Mouse (Mus musculus) limb, embryonic 14.5 days (tissue): ENCODE measurements around the gene Scaf4. TPM values are rescaled to one million over a fixed set of nuclear protein-coding genes. Genes with fewer than 3 reads are reported as not detected.

Experiments used
- ATAC-seq: fragments of 200-750 bp; cut with Nextera tagmentation; 2 replicates; pipeline ENCODE4 v1.8.0; 2017; ENCODE audit warnings: low read depth, moderate number of reproducible peaks, moderate TSS enrichment; ENCODE audit not compliant: low FRiP score
- DNase-seq: peaks from one replicate; pipeline ENCODE4 v3.0.0-alpha.2; 2015; ENCODE audit warnings: low spot score
- H3K27ac ChIP-seq: fragments of 300-500 bp; sonication (generic); replicated peaks from 2 replicates; pipeline ENCODE4 v1.5.1; 2014; ENCODE audit warnings: low read depth, mild to moderate bottlenecking, low read length, moderate library complexity, mixed read lengths
- H3K27me3 ChIP-seq: fragments of 300-500 bp; sonication (generic); 2 replicates; pipeline ENCODE4 v1.6.1; 2014; ENCODE audit warnings: low read length, mixed read lengths; ENCODE audit not compliant: control insufficient read depth, insufficient read depth
- H3K36me3 ChIP-seq: fragments of 300-500 bp; sonication (generic); 2 replicates; pipeline ENCODE4 v1.6.1; 2014; ENCODE audit warnings: mild to moderate bottlenecking, low read length, moderate library complexity, mixed read lengths; ENCODE audit not compliant: control insufficient read depth, insufficient read depth
- H3K4me1 ChIP-seq: fragments of 300-500 bp; sonication (generic); 2 replicates; pipeline ENCODE4 v1.6.1; 2014; ENCODE audit warnings: antibody characterized with exemption, low read length, mixed read lengths; ENCODE audit not compliant: control insufficient read depth, insufficient read depth
- H3K4me2 ChIP-seq: fragments of 300-500 bp; sonication (generic); replicated peaks from 2 replicates; pipeline ENCODE4 v1.6.1; 2014; ENCODE audit warnings: low read depth, mild to moderate bottlenecking, low read length, moderate library complexity; ENCODE audit not compliant: severe bottlenecking
- H3K4me3 ChIP-seq: fragments of 300-500 bp; sonication (generic); replicated peaks from 2 replicates; pipeline ENCODE4 v1.5.1; 2014; ENCODE audit warnings: low read length
- H3K9ac ChIP-seq: fragments of 300-500 bp; sonication (generic); 2 replicates; pipeline ENCODE4 v1.6.1; 2014; ENCODE audit warnings: mild to moderate bottlenecking, low read depth, low read length, moderate library complexity; ENCODE audit not compliant: severe bottlenecking
- H3K9me3 ChIP-seq: fragments of 300-500 bp; sonication (generic); 2 replicates; pipeline ENCODE4 v1.6.1; 2016; ENCODE audit warnings: low read length; ENCODE audit not compliant: control insufficient read depth
- POLR2A ChIP-seq: fragments of 200-500 bp; IDR thresholded peaks from 2 replicates; pipeline ENCODE4 v1.8.0; 2012; ENCODE audit warnings: inconsistent platforms, mild to moderate bottlenecking, moderate library complexity, borderline replicate concordance; ENCODE audit not compliant: insufficient read depth, insufficient read length; ENCODE audit errors: extremely low read depth
- WGBS: fragments of 180-500 bp; shearing (Covaris S2); extraction: QIAGEN DNeasy Blood & Tissue Kit; methylation state at CpG from one replicate; pipeline ENCODE4 v1.1.7; 2014; 5-methylcytosine and 5-hydroxymethylcytosine counted together
- polyA plus RNA-seq, 2 experiments: library from polyadenylated mRNA; depleted of rRNA in 1 of 2; stranded (reverse) in 1 of 2; unstranded in 1 of 2; fragments of >200 nt; fragmentation: Nextera tagmentation in 1 of 2; extraction: Ambion mirVana in 1 of 2; gene quantifications; 2 replicates each; pipeline versions ENCODE4 v1.2.1 to v1.2.3; 2012 to 2014

Scaf4 gene
- polyA plus RNA-seq, 2 experiments, result 24.8 to 64.3 TPM

GRCm38 (mm10) chr16:90300896-90301295 is 16.6 kb upstream of the Scaf4 start:
- no peaks in the 10 kb centered on the region for H3K9me3 ChIP-seq
- no peak overlapping the region for H3K4me2 ChIP-seq
- no peak overlapping the region for H3K27ac ChIP-seq
- H3K27me3 ChIP-seq, result no peaks in the 10 kb centered on the region
- H3K36me3 ChIP-seq, result no peaks in the 10 kb centered on the region
- no peaks in the 10 kb centered on the region for H3K4me1 ChIP-seq
- ATAC-seq, result no peak
- H3K4me3 ChIP-seq, result no peak overlapping the region
- no peak overlapping the region for H3K9ac ChIP-seq
- no peak for TF ChIP-seq POLR2A
- DNase-seq, result no peak
- WGBS, result 95% methylated on average over 11 of the region's 11 CpGs

GRCm38 (mm10) chr16:90299591-90299990 is 15.3 kb upstream of the Scaf4 start:
- no peak for DNase-seq
- Histone ChIP-seq H3K27me3 (no peaks in the 10 kb centered on the region), H3K9ac (no peak overlapping the region), H3K4me1 (no peaks in the 10 kb centered on the region), H3K27ac (no peak overlapping the region), H3K4me2 (no peak overlapping the region), H3K36me3 (no peaks in the 10 kb centered on the region), H3K9me3 (no peaks in the 10 kb centered on the region), H3K4me3 (no peak overlapping the region)
- ATAC-seq, result no peak
- TF ChIP-seq POLR2A, result no peak

- Histone ChIP-seq H3K27ac (no peak overlapping the region), H3K4me3 (no peak overlapping the region), H3K4me2 (no peak overlapping the region), H3K27me3 (no peaks in the 10 kb centered on the region), H3K9me3 (no peaks in the 10 kb centered on the region), H3K9ac (no peak overlapping the region), H3K4me1 (no peaks in the 10 kb centered on the region), H3K36me3 (no peaks in the 10 kb centered on the region)
- TF ChIP-seq POLR2A, result no peak
- ATAC-seq, result no peak
- DNase-seq, result peak; percentile 26
- WGBS, result 12% methylated on average over 21 of the region's 21 CpGs
Measured at GRCm38 (mm10) chr16:90298426-90299300, 14.4 kb upstream of the Scaf4 start.

- no peak for DNase-seq
- no peak overlapping the region for H3K4me2 ChIP-seq
- no peak for TF ChIP-seq POLR2A
Measured at GRCm38 (mm10) chr16:90297479-90298425, 13.4 kb upstream of the Scaf4 start.

GRCm38 (mm10) chr16:90291675-90292074 is 7.4 kb upstream of the Scaf4 start:
- H3K27ac ChIP-seq, result no peak overlapping the region
- H3K9ac ChIP-seq, result no peak overlapping the region
- H3K4me2 ChIP-seq, result no peak overlapping the region
- ATAC-seq (no peak), DNase-seq (no peak)
- no peaks in the 10 kb centered on the region for H3K4me1 ChIP-seq
- no peaks in the 10 kb centered on the region for H3K36me3 ChIP-seq
- no peak for TF ChIP-seq POLR2A
- no peaks in the 10 kb centered on the region for H3K27me3 ChIP-seq
- H3K4me3 ChIP-seq, result no peak overlapping the region
- H3K9me3 ChIP-seq, result no peaks in the 10 kb centered on the region
- 35% methylated on average over 6 of the region's 6 CpGs for WGBS

More at GRCm38 (mm10) chr16:90297479-90298425, 13.4 kb upstream of the Scaf4 start:
- no peak overlapping the region for H3K27ac ChIP-seq
- H3K4me1 ChIP-seq, result no peaks in the 10 kb centered on the region
- no peak overlapping the region for H3K4me3 ChIP-seq
- H3K9me3 ChIP-seq, result no peaks in the 10 kb centered on the region
- H3K36me3 ChIP-seq, result no peaks in the 10 kb centered on the region
- ATAC-seq, result no peak
- H3K27me3 ChIP-seq, result no peaks in the 10 kb centered on the region
- WGBS, result 32% methylated on average over 21 of the region's 22 CpGs
- no peak overlapping the region for H3K9ac ChIP-seq
